Mouse (Mus musculus) cerebellum, adult 11-12 months (tissue): Measurements from ENCODE around the gene Dtx1.

Experiments
- DNase-seq: peaks from one replicate; pipeline ENCODE4 v3.0.0; 2022

Dtx1 gene

DNA sequence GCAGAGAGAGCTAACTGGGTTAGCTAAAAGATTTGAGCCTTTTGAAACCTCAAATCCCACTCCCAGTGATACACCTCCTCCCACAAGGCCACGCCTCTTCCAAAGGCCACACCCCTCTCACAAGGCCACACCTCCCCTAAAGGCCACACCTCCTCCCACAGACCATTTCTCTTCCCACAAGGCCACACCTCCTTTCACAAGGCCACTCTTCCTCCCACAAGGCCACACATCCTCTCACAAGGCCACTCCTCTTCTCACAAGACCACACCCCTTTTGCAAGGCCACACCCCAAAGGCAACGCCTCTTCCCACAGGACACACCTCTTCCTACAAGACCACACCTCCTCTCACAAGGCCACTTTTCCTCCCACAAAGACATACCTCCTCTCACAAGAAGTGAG, 34.2 kb downstream of the Dtx1 start:
- peak; percentile 53 for DNase-seq

DNA sequence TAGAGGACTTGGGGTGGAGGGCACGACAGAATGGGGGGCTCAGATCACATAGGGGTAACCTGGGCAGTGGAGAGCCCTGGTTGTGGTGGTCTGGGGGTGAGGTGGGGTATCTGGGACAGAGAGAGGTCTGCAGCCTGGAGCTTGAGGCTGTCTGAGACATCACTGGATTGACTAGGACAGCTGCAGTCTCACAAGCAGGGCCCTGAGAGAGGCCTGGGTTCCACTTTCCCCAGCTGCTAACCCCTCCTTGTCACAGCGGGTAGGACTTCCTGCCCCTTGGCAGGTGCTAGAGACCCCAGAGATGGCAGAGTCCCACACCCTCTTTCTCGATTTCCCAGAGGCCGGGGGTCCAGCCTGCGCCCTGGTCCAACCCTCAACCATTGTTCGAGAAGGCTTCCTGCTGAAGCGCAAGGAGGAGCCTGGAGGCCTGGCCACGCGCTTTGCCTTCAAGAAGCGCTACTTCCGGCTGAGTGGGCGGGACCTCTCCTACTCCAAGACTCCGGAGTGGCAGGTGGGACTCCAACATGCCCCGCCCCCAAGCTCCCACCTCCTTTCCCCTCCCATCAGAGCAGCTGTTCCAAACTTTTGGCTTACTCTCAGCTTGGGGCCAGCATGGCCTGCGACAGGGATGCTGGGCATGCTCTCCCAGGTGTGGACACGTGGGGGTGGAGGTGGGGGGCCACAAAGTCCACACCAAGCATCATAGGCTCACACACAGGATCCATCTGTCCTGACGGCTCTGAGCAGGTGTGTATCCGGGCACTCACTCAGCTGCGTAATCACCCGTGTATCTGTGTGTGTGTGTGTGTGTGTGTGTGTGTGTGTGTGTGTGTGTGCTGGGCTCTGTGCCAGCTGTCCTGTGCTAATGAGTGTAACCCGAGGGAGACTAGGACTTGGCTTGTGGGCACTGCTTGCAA, 37.2 kb downstream of the Dtx1 start:
- no peak for DNase-seq

DNA sequence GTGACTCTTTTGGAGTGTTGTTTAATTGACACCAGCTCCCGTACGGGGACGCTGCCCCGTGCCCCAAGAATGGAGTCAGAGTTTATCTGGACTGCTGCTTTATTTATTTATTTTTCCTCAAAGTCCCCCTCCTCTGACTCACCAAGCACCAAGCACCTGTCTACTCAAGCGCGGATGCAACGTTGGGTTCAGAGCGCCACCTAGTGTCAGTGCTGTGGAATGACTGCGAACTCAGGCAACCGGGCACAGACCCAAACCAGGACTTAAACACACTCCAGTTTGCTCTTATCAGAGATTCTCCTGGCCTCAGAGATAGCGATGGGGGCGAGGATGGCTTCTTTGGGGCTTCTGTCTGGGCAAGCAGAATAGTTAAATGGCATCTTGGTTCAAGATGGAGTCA, 38.1 kb downstream of the Dtx1 start:
- peak; percentile 56 for DNase-seq

DNA sequence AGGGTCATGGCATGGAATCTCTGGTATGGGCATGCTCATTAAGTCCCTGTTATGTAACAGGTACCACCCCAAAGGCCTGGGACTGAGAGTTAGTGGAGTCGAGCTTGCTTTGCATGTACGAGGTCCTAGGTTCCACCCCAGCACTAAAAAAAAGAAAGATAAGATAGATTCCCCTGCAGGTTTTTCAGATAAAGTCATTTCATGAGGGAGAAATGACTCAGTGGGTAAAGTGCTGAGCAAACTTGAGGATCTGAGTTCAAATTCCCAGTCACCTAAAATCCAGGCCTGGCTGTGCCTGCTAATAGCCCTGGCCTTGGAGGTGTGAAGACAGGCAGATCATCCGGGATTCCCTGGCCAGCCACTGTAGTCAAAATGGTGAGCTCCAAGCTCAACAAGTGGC, 39.9 kb downstream of the Dtx1 start:
- DNase-seq, result no peak

DNA sequence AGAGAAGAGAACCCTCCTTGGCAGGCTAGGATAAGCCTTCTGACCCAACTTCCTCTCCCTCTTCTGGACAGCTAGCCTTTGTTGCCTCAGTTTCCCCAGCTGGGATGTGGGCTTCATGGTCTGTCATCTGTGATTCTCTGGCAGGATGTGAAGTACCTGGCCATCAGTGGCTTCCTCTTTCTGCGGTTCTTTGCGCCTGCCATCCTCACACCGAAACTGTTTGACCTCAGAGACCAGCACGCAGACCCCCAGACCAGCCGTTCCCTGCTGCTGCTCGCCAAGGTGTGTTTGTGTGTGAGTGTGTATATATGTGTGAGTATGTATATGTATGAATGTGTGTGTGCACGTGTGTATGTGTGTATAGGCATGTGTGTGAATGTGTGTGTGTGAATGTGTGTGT, 41.6 kb downstream of the Dtx1 start:
- no peak for DNase-seq

DNA sequence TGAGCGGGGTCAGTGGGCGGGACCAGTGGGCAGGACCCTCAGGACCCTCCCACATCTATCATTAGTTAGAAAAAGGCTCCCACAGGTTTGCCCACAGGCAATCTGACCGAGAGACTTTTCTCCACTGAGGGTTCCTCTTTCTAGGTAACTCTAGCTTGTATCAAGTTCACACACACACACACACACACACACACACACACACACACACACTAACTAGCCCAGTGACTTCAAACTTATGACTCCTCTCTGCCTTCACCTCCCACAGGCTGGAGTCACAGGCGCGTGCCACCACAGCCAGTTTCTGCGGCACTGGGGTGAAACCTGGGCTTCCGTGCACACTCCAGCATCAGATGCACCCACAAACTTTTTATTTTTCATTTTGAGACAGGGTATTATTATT, 43.0 kb downstream of the Dtx1 start:
- no peak for DNase-seq

DNA sequence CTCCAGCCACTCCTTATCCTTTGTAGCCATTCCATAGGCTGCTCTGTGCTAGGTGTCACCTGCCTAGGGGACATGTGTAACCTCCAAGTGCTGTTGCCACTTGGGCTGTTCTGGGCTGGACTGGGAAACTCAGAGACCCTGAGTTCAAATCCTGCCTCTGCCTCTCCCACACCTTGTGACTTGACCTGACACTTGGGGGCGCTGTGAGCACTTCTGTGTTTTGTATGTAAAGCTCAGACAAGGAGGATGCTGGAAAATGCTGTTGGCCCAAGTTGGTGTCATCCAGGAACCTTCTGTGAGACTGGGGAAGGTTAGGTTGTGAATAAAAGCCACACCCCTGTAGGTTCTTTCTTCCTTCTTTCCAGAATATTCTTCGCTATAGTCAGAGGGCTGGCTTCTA, 46.8 kb downstream of the Dtx1 start:
- DNase-seq, result no peak

DNA sequence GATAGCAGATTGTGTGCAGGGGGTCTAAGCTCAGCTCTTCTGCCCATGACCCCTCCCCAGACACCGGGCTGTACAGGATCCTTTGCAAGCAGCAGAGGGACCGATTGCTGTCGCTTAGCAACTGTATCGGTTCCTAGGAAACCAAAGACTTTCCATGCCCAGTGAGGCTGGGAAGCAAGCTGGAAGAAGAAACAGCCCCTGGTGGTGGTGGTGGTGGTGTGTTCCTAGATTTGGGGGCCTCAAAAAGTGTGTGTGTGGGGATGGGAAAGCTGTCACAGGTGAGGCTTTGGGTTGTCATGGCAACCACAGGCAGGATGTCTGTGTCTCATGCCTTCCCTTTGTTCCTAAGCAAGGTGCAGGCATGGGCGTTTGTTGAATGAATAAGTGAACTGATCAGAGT, 50.9 kb downstream of the Dtx1 start:
- no peak for DNase-seq

DNA sequence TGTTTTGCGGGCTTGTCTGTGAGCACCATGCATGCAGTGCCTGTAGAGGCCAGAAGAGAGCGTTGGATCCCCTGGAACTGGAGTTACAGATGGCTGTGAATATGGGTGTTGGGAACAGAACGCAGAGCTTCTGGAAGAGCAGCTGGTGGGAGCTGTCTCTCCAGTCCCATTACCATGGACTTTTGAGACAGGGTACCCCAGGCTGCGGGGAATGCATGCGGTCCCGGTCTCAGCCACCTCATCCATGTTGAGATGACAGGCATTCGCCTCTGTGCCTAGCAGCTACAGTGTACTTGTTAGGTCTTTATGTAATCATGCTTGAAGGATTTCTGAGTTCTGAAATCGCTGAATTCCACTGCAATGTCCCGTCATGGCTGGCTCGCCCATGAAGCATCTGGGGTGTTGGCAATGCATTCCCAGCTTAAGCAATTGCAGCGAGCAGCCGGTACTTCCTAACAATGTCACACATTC, 55.4 kb downstream of the Dtx1 start:
- DNase-seq, result no peak

DNA sequence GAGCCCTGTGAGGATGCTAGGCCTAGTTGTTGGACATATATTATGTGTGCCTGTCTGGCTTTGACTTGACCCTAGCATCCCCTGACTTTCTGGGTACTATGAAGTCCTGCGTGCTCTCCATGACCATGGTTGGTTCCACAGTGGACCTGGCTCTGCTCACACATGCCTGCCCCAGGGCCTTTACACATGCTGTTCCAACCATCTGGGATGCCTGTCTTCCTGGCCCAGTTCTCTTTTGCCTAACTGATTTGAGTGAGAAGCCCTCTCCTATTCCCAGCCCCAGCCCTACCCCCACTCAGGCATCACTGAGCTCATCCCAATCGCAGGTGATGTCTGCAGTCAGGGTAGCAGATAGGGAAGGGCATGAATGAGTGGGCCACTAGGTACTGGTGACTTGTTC, 57.9 kb downstream of the Dtx1 start:
- DNase-seq, result no peak

DNA sequence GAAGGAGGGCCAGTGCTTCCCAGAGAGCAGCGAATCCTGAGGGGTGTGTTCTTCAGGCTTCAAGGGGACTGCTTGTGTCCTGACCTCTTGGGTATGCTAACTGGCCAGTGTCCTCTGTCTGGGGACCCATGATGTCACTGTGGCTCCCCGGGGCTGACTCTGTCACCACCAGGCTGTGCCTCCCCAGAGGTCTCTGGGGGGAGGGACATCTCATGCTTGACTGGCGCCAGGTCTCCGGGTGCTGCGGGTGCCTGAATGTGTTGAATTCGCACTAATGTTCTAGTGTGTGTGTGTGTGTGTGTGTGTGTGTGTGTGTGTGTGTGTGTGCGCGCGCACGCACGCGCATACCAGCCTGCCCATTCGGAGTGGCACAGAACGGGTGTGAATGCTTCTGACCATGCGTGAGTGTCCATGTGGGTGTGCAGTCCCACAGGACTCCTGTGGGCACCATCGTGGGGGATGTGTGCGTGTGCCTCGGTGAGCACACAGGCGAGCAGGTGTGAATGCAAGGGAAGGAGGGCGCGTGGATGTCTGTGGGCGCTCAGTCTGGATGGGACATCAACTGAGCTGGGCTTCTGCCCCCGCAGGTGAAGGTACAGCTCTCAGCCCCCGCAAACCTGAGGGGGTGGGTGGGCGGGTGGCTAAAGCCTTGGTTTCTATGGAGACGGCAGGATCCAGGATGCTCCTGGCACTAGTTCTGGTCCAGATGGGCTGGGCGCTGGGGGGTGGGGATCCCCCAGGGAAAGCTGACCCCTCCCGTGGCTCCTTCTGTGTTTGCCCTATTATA, 58.6 kb downstream of the Dtx1 start:
- no peak for DNase-seq

DNA sequence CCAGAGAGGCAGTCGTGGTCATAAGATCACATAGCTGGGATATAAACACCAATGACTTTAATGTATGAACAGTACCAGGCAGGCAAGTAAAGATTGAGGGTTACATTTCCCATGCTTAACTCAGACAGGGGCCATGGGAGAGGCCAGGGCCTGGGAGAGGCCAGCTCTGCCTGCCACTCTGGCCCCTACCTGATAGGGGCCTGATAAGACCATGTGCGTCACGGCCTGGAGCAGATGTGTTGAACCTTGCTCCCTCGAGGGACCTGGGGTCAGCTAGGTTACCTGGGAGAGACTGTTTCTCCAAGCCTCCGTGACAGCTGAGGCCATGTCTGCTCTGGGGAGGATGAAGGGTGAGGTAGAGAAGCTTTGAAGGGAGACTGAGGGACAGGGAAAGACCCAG, 60.5 kb downstream of the Dtx1 start:
- no peak for DNase-seq

DNA sequence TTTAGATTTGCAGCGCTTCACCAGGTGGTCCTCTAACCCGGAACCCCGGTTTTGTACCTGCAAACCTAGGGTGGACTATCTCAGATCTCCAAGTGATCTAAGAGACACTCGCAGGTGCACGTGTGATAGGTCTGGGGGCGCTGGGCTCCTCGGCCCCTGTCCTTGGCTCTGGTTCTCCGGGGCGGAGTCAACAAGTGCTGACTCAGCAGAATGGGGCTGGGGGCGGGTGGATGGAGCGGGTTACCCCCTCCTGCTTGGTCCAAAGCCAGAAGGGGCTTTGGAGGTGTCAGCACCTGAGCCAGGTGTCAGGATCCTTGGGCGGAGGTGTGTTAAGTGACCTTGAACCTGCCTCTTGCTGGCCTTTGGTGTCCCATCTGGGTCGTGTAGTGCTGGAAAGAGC, 61.8 kb downstream of the Dtx1 start:
- DNase-seq, result no peak

DNA sequence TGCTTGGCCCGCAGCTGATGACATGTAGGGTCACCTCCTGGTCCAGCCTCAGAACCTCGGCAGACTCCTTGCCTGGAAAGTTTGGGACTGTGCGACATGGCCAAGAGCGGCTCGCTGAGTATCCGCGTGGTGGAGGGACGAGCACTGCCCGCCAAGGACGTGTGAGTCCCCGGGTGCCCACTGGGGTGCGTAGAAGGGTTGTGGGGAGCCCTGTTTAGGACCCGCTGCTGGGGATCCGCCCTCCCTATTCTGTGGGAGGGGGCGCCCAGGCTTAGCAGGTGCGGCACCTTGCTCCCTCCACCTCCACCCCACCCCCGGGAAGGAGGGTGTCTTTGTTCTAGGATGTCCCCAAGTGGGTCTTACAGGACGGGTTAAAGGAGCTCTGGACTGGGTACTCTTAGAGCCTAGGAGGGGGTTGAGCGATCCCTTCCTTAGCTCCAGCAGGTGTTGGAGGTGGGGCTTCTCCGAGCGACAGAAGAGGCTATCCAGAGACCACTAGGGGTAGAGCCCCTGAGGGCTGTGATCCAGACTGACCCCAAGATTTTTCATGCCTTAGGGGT, 62.3 kb downstream of the Dtx1 start:
- DNase-seq, result no peak

DNA sequence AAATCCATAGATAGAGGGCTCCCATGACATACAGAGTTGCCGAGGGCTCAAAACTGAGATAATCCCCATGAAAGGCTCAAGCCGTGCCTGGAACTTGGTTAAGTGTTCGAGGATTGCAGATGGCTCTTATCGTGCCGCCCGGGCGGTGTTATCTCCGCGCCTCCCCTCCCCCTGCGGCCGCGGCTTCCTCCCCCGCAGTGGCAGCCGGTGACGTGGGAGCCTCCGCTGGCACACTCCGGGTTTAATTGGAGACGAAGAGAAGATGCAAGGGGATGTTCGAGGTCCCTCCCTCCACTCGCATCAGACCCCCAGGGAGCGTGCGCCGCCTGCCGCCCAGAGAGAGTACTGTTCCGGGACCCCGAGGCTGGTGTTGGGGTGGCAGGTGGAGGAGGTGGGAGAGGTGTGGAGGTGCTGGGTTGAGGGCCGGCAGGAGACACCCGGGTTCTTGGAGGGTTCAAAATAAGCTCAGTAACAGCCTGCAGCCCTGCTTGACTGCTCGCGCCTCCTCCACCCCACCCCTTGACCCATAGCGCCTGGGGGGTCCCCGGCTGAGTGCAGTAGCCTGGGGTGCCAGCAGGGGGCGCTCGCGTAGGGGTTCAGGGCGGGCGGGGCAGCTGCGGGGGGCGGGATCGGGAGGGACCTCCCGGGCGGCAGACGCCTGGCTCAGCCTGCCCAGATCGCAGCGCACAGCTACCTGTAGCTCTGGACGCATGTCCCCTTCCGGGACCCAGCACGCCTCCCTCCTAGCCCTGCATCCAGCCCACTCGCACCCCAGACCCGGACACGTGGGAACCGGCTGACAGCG, 63.0 kb downstream of the Dtx1 start, which contains the start of gene Rasal1:
Gene Rasal1, plus strand, starts transcription at position 244 of the 805 bp plus-strand sequence.
- peak; percentile 42 for DNase-seq

DNA sequence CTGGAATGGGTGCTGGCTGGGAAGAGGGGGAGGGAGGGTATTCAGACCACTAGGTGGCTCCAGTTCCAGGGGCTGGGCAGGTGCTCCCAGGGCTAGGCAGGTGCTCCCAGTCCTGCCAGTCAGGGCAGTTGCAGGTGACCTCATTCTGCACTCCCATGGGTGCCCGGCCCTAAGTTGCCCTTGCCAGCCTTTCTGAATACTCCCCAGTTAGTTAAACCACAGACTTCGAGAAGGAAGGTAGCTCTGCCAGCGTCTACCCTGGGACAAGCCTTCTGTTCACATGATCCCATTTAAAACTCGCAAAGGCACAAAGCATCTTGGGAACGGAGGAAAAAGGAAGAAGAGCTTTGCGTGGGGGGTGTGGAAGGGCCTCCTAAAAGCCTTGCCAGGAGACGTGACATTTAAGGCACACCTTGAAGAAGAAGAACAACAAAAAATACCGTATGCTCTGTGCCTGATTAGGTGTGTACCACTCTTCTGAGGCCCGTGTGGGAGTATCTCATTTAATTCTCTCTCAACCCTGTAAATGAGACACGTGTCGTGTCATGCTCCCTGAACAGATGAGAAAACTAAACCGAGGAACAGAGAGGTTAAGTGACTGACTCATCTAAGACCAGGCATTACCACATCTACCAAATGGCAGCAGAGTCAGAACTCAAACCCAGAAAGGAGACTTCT, 63.8 kb downstream of the Dtx1 start:
- DNase-seq, result no peak

DNA sequence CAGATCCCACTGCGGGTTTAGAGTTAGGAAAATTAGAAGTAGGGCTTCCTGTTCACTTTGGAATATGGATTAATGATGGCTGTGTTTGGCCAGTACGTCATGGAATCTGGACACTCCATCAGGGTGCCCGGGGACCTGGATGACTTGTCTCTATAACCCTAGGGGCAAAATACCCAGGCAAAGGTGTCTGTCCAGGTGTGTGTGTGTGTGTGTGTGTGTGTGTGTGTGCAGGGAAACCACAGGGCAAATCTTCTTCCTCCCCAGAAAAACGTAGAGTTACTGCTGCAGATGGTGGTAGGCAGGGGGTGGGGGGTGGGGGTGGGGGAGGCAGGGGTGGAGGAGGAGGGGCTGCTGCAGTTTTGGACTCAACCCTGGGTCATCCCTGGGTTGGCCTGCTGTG, 64.4 kb downstream of the Dtx1 start:
- no peak for DNase-seq

DNA sequence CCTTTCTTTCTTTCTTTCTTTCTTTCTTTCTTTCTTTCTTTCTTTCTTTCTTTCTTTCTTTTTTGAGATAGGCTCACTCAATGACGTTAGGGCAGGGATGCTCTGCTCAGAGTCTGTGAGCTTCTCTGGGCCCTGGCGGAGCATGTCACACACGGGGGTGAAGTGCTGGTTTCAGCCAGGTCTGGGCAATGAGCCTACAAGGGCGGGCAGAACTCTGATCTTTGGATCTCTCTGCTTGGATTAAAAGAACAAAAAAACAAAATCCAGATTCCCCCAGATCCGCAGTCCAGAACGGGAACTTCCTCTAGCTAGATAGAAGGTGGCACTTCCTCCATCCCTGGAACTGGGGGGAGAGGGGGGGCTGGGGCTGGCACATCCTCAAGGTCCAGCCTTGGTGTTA, 65.9 kb downstream of the Dtx1 start:
- no peak for DNase-seq

DNA sequence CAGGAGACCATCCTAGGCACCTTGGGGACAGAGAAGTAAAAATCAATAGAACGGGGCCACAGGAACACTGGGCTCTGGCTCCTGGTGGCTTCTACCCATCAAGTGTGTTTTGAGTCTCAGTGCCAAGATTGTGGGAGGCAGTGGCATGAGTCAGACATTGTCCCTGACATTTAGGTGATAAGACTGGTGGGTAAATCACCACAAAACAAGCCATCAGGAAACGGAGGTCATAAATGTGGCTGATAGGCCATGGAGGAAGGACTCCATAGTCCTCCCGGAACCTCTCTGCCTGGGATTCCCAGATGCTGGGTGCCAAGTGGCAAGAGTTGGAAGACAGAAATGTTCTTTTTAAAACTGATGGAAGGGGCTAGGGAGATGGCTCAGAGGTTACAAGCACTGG, 67.5 kb downstream of the Dtx1 start:
- no peak for DNase-seq

DNA sequence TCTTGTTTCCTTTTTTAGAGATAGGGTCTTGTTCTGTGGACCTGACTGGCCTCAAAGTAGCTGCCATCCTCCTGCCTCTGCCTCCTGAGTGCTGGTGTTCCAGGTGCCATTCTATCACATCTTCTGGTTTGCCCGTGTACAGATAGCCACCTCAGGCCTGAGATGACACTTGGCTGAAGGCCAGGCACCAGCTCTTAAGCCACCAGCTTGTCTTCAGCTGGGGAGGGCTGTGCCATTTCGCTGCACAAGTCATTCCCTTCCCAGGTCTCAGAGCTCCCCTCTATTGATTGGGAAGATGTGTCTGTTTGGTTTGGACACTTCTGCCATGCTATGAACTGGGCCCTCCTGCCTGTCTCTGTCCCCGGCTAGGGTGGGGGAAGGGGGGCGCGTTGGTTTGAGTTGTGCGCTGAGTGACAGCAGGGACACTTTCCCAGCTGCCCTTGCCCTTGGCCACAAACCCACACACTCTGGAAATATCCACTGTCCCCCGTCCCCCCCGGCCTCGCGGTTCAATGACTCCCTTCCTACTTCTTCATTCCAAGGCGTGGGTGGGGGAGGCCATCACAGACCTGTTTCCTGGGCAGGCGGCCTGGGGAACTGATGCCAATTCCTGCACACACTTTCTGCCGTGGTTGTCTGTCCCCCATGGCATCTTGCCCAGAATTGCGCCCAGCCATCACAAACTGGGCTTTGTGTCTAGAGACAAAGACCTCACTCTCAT, 68.2 kb downstream of the Dtx1 start:
- peak; percentile 77 for DNase-seq

DNA sequence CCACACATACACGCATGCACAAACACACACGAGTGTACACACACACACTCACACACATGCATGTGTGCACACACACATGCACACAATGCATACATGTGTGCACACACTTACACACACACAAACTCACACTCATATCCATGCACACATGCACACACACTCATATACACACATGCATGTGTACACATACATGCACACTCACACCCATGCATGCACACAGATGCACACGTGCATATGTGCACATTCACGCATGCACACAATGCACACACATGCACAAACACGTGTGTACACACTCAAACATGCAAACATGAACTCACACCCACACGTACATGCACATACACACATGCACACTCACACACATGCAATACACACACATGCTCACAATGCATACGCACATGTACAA, 71.6 kb downstream of the Dtx1 start:
- DNase-seq, result no peak

DNA sequence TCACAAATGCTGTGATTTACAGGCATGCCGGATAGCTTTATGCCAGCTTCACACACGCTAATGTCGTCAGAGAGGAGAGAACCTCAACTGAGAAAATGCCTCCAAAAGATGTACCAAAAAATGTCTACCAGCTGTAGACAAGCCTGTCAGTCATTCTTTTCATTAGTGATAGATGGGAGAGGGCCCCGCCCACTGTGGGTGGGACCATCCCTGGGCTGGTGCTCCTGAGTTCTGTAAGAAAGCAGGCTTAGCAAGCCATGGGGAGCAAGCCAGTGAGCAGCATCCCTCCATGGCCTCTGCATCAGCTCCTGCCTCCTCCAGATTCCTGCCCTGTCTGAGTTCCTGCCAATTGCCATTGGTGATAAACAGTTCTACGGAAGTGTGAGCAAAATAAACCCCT, 76.1 kb downstream of the Dtx1 start:
- DNase-seq, result no peak
